Mouse (Mus musculus) heart, postnatal 0 days (tissue): ENCODE measurements around the gene Slc16a14.

Experiments
- CTCF ChIP-seq: IDR thresholded peaks from 2 replicates; pipeline ENCODE4 v1.5.1; 2016; ENCODE audit warnings: antibody characterized with exemption, control low read depth, low read depth
- EP300 ChIP-seq: IDR thresholded peaks from 2 replicates; pipeline ENCODE4 v1.6.1; 2016; ENCODE audit warnings: antibody characterized with exemption, low read depth

- TF ChIP-seq CTCF (no peak), EP300 (no peak)
Measured at GRCm38 (mm10) chr1:84877590-84877989, 57.3 kb downstream of the Slc16a14 start.
